Mouse (Mus musculus) mouse embryonic stem cell (cell line): ENCODE results near the gene Slc2a8.

Experiments
- in situ Hi-C, 2 experiments: fragments of 300-500 bp; cut with MboI; formaldehyde crosslinking; loops; 1 replicate in 1 of 2; 3 replicates in 1 of 2; pipeline ENCODE4 v1.14.3; 2019 to 2020; ENCODE audit warnings: low sequenced_read_pairs in 2 of 2, low pct_unique_long_range_greater_than_20kb in 1 of 2, mixed read lengths in 1 of 2; ENCODE audit not compliant: unreplicated experiment in 1 of 2

Slc2a8 gene

GRCm38 (mm10) chr2:32957344-32957743 is 24.5 kb downstream of the Slc2a8 start:
- in situ Hi-C loops = no loop called here

- in situ Hi-C loops = no loop called here
Measured at GRCm38 (mm10) chr2:32954581-32954980, 27.3 kb downstream of the Slc2a8 start.

- in situ Hi-C loops = no loop called here
Measured at GRCm38 (mm10) chr2:32947454-32947853, 34.4 kb downstream of the Slc2a8 start.

- in situ Hi-C loops = no loop called here
Measured at GRCm38 (mm10) chr2:32940483-32940882, 41.4 kb downstream of the Slc2a8 start.

- in situ Hi-C loops = no loop called here
Measured at GRCm38 (mm10) chr2:32939418-32939817, 42.5 kb downstream of the Slc2a8 start.

- in situ Hi-C loops = no loop called here
Measured at GRCm38 (mm10) chr2:32938741-32939140, 43.1 kb downstream of the Slc2a8 start.

GRCm38 (mm10) chr2:32931730-32932129 is 50.2 kb downstream of the Slc2a8 start:
- in situ Hi-C loops = no loop called here

GRCm38 (mm10) chr2:32928947-32929829 is 52.7 kb downstream of the Slc2a8 start:
- in situ Hi-C loops = no loop called here

- in situ Hi-C loops = no loop called here
Measured at GRCm38 (mm10) chr2:32928235-32928946, 53.5 kb downstream of the Slc2a8 start.

- in situ Hi-C loops = no loop called here
Measured at GRCm38 (mm10) chr2:32927624-32928234, 54.2 kb downstream of the Slc2a8 start.

GRCm38 (mm10) chr2:32926330-32927075 is 55.4 kb downstream of the Slc2a8 start:
- in situ Hi-C loops = no loop called here

- in situ Hi-C loops = no loop called here
Measured at GRCm38 (mm10) chr2:32924306-32924844, 57.5 kb downstream of the Slc2a8 start.

- in situ Hi-C loops = no loop called here
Measured at GRCm38 (mm10) chr2:32923551-32924250, 58.2 kb downstream of the Slc2a8 start.
